Mouse (Mus musculus): Measurements from ENCODE around the gene Aldh18a1.

DNA sequence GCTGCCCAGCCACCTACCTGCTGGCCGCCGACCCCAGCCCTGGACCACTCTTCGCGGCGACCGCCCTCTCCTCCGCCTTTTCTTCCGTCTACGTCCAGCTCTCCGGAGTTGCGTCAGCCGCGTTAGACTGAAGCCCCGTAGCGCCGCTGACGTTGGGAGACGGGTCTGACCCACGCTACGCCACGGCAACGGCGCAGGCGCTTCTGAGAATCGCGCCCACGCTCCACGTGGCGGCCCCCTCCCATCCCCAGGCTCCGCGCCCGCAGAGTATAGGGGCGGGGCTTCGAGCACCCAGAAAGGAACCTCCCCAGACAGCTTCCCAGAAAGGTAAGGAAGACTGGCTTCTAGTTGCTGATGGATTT is at the start of gene Aldh18a1:
- TF ChIP-seq FLI1 (IDR thresholded peaks at IDR 0.05; ENCODE audit: low read length) (no peak), GATA1 (IDR thresholded peaks at IDR 0.05; ENCODE audit: borderline replicate concordance, low read length) (no peak)
